Mouse (Mus musculus) c-Kit-negative CD71-positive TER-119-positive erythroid progenitor cells, embryonic 14.5 days (primary cell): Measurements from ENCODE around the gene Gm3336.
A peak's percentile ranks its signal among the peaks of the same experiment; 100 is the strongest.

Experiments
- DNase-seq: peaks from one replicate; pipeline ENCODE4 v3.0.0-alpha.2; 2013; ENCODE audit warnings: low read depth, low spot score

Gene Gm3336

DNA sequence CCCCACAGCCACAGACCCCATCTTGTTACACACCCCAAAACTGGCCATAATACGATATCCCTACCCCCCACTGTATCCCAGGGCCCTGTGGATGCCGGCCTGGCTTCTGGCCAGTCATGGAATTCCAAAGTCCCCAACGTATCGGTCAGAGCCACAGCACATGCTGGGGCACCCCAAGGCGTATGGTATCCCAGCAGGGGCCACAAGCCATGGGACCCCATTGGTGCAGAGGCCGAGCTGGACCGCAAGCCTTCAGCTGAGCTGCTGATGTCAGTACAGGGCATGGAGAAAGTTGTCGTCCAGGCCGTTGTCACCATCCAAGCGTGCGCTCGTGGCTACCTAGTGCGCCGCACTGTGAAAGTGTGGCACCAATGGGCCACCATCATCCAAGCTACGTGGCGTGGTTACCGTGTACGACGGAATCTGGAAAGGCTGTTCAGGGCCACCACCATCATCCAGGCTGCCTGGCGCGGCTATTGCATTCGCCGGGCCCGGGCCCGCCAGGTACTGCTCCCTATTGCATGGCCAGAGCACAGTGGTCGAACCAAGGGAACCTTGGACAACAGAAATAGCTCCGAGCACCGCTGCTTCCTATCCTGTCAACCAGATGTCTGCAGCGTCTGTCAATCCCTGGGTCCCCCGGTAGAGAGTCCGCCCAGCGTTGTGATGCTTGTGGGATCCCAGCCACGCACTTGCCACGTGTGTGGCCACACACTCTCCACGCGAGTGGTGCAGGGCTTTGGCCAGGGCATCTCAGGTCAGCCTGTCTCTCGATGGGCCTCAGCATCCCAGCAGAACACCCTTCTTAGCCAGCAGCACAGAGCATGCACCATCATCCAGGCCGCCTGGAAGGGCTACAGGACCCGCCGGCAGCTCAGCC lies 1.6 kb upstream of the Gm3336 start:
- DNase-seq = no peak

DNA sequence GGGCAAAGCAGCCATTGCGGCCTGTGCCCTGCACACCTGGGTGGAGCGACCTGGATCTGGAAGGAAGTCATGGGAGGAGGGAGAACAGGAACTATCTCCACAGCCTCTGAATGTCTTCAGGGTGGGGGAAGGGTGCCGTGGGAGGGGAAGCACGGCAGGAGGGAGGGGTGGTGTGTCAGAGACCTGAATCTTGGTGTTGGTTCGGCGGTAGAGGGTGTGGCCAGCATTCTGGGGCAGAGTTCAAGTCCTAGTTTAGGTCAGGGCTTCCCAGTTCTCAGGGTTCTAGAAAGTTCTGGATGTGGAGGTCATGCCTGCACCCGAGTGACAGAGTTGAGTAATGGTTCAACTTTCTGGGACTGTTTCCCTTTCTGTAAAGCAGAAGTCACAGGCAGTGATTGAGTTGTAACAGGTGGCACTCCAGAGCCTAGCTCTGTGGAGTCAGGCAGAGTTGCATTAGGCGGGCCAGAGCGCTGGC lies 1.5 kb downstream of the Gm3336 start:
- DNase-seq = no peak

DNA sequence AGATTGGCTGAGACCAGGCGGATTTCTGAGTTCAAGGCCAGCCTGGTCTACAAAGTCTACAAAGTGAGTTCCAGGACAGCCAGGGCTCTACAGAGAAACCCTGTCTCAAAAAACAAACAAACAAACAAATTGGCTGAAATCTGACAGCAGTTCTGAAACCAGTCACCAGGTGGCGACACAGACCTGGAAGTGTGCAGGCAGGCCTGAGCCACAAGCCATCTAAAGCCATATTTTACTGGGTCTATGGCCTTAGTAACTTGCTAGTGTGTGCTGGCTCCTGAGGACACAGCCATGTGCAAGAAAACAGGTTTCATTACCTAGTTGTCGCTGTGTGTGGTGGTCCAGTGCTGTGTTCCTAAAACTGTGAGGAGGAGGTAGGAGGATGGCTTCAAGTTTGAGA lies 2.4 kb downstream of the Gm3336 start:
- DNase-seq = peak; percentile 62

DNA sequence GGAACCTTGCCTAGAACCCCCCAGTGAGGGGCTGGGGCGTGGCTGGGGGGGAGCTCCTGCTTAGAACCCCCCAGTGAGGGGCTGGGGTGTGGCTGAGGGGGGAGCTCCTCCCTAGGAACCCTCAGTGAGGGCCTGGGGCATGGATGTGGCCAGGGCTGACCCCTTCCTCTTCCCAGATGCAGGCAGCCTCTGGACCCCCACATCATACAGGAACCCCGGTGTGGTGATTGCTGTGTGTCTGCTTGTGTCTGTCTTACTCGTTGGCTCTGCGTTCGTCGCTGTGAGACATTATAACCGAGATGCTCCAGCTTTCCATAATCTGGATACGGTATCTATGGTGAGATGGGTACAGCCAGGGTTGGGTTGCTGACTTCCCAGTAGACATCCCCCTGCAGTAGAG lies 3.3 kb downstream of the Gm3336 start:
- no peak for DNase-seq

DNA sequence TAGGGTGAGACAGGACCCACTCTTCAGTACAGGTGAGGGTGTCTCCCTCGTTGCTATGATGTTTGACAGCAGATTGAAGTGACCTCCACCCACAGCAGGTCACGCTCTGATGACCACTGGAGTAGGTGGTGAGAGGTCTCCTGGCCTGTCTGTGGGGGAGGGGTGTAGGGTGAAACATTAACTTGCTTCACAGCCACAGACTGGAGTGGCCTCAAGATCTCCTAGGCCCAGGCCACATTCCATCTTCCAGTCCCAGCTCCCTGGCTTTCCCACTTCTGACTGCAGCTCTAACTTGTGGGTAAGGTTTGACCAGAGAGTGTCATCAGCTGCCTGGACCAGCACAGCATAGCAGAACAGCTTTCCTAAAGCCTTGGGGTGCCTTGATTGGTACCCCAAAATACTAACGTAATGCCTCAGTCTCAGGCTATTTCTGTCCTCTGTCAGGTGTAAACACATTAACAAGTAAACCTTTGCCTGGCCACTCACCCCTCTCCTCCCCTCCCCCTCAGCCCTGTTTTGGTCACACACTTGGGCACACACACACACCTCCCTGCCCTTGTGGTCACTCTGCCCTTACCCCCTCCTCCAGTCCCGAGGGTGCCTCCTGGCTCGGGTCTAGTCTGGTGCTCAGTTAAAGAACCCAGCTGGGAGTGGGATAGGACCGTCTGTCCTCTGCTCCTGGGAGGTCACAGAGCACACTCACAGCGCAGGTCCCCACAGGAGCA lies 5.3 kb downstream of the Gm3336 start, which contains the start of gene Pde4c:
TSS of gene Pde4c (plus strand) at position 235 of the 725 bp plus-strand sequence.
- DNase-seq = no peak

DNA sequence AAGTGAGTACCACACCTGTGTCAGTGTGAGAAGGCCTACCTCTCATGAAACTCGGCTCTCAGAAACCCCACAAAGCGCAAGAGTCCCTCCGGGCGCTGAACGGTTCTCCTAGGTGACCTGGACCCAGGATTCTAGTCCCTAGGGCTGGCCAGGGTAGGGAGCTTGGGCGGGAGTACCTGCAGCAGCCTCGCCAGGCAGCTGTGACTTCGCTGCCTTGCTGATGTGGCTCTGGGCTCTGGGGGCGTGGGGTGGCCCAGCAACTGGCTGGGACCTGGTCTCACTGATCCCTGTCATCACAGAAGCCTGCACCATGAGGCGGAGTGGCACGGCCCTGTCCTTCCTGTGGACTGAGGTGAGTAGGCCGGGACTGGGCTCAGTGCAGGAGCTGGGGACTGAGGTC lies 5.9 kb downstream of the Gm3336 start:
- DNase-seq = no peak

DNA sequence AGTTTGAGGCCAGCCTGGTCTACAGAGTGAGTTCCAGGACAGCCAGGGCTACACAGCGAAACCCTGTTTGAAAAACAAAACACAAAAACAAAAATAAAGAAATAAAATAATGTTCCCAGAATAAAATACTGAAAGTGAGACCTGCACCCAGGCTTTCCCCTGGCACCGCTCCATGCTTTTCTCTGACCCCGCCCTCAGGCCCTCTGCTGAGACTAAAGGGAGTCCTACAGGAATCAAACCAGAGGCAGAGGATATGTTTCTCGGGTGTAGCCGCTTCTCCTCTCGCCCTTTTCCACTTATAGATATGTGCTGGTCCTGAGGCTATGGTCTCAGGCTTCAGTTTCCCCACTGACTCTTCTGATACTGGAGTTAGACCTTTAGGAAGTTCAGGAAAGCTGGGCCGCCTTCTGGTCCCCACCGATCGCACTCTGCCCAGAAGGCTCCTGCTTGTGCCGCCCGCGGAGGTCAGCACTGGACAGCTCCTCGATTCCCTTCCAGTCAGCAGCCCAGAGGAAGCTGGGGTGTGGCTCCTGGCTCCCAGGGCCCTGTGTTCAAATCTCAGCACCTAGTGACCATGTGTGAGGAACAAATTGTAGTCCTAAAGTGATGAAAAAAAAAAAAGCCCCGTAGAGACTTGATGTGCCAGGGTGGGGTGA lies 7.6 kb downstream of the Gm3336 start:
- DNase-seq = no peak

DNA sequence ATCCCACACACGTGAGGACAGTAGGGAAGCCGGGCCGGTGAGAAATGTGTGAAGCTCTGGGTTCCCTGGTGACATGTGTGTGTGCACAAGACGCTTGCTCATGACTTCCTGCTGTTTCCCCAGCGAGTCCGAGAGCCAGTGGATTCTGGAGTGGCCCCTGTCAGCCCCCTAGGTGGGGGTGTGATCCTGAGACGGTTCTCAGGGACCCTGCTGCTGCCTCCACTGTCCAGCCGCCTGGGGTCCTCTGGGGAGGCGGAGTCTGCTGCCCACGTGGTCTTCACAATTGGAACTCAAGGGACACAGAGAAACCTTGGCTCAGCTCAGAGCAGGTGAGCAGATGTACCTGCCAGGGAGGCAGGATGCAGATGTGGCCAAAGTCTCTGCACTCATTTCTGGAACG lies 8.4 kb downstream of the Gm3336 start:
- no peak for DNase-seq

DNA sequence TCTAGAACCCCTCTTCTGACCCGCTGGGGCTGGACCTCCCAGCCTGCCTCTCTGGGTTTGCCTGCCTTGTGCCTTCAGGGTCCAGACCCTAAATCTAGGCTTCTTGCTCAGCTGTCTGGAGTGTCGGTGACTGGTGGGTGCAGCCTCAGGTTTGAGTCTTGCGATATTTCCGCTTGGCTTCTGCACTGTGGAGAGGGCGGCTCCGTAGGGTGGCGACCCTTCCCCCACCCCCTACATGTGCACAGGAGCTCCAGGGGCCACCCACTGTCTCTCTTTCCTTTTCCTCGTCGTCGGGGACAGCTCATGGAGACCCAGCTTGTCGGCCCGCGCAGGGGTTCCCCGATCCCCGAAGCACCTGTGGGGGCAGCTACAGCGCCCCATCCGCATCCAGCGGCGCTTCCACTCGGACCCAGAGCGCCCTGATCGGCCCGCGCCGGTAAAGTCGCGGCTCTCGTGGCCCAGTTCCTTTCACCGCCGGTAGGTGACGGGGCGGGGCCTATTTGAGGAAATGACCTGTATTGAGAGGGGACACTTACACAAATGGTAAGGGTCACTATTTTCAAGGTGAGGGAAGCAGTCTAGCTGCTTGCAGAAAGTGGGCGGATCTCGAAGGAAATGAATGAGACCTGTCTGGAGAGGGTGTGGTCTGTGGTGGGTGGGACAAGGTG lies 11.6 kb downstream of the Gm3336 start:
- no peak for DNase-seq

DNA sequence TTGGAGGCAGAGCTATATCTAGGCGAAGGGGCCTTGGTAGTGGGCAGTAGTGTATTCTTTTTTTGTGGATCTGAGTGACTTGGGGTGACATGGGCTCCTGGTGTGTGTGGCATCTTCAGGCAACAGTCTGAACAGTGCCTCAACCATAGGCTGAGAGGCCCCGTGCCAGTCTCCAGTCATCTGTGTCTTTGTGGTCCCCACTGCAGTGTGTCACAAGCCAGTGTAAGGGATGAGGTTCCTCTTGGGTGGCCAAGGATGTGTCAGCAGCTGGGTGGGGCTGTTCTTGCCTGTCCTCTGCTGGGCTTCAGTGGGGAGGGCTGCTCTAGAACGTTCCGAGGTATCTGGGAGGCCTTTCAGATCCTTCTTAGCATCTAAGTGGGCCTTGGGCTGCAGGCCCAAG lies 12.6 kb downstream of the Gm3336 start:
- no peak for DNase-seq

DNA sequence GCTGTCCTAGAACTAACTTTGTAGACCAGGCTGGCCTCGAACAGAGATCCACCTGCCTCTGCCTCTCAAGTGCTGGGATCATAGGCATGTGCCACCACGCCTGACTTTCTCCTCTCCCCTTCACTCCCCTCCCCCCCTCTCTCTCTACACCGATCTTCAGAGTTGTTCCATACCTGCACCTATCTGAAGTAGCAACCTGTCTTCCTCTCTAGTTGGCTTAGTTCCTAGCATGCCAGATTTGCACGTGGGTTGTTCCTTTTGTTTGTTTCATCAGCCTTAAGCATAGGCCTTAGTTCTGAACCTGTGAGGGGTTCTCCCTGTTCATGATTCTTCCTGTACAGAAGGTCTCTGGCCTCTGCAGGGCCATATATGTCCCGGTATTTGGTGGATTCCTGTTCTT lies 19.4 kb downstream of the Gm3336 start:
- no peak for DNase-seq

DNA sequence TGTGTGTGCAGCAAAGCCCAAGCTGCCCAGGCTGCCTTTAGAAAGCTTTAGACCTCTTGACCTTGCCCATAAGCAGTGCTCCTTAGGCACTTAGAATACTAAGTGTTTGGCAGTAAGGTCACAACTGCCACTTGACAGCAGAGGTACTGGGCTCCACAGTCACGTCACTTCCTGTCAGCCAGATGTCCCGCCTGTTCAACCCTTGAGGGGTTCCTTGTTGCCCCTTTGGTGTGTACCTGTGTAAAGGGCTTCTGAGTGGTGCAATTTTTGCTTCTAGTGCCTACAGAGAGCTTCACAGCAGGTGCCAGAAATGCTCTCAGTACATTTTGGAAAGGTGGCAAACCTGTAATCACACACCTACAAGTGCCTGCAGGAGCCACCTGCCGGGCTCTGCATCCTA lies 19.9 kb downstream of the Gm3336 start:
- DNase-seq = no peak

DNA sequence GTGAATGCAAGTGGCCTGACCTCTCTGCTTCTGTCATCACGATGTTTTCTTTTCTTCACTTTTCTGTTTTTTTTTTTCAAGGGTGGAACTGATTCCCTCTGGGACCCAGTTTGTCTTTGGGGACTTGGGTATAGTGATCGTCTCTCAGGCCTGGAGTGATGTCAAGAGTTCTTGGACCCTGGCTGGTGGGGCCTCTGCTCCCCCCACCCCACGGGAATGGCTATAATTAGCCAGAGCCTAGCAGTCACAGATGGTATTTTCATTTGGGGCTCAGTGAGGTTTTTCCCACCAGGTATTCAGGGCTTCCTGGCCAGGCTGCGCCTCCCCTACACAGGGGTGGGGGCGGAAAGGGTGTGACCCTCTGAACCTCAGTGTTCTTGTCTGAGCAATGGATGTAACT lies 23.3 kb downstream of the Gm3336 start:
- DNase-seq = no peak

DNA sequence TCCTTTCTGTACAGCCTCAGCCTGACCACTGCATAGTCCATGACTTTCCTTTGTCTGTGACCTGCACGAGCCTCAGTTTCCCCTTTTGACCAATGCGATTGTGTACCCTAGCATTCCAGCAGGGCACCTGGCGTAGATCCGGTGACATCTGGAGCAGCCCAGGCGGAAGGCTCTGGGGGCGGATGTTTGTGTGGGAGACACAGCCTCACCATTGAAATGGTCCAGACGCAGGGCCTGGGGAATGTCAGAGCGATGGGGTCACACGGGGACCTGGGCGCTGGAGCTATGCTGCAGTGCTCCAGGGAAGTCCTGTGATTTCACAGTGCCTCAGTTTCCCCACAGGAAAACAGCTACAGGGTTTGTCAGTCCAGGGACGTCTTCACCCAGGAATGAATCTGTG lies 23.8 kb downstream of the Gm3336 start:
- DNase-seq = no peak

DNA sequence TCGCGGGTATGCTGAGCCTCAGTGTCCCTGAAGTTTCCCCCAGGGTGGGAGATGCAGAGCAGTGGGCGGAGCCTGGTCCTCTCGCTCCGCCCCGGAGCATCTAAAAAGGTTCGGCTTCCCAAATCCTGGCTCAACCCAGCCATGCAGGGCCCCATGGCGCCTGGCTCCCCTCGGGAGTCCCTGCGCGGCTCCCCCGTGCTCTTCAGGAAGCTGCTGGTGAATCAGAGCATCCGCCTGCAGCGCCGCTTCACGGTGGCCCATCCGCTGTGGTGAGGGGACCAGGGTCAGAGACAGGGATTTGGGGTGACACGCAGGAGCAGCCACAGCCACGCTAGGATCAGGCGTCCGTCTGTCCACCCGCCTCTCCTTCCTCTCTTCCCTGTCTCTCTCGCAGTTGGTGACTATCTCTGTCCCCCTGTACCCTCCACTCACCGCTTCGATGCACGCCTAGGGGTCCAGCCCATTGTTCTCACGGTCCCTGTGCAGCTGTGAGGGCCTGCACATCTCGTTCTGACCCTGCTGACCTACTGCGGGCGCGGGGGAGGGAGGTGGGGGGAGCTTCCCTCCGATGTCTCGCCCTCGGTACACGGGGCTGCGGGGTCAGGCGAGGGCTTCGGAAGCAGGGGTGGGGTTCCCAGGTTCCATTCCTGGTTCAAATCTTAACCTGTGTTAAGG lies 24.8 kb downstream of the Gm3336 start:
- no peak for DNase-seq

DNA sequence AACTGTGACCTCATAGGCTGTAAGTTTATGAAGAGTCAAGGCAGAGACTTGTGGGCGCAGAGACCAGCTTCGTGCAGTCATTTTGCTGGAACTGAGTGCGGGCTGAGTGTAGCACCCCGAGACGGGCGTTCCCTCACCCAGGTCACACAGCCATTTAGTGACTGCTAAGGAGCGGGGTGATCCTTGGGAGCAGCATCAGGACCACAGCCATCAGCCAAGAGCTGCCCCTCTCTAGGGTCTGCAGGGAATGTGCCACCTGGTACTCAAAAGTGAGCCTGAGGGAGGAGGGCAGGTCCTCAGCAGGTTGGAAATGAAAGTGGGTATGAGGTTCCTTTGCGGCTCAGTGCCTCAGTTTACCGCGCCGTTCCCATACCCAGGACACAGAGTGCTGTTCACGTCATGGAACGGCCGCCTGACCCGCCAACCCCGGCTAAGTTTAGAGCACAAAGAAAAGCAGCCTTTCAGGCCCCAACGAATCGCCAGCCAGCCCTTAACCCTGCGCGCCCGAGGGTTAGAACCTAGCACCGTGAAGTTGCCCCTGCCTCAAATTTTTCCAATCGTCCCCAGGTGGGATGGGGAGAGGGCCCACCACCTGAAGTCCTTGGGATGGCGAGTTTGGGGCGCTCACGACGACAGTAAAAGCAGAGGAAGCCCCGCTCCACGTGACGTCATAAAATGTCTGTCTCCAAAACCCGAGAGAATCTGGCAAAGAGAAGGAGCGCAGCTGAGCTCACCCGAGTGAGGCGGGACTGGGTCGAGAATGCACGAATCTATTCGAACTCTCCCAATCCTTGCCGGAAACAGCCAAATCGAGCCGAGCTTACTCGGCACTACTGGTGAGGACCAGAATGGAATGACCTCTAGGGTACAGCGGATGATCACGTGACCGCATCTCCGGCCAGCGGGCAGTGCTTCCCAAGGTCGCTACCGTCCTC lies 25.6 kb downstream of the Gm3336 start:
- no peak for DNase-seq

DNA sequence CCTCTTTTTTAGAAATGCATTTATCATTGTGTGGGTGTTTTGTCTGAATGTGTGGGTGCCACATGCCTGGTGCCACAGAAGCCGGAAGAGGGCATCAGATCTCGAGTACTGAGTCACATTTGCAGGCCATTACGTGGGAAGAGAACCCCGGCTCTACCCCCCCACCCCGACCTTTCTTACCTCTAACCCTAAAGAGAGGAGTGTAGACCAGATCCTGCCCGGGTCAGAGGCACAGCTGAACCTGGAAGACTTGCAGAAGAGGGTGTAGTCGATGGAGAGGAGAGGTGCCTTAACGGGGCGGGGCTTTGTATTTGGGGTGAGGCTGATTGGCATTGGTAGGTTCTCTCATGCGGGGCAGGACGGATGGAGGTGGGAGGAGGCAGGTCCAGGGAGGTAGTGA lies 26.5 kb downstream of the Gm3336 start:
- no peak for DNase-seq

DNA sequence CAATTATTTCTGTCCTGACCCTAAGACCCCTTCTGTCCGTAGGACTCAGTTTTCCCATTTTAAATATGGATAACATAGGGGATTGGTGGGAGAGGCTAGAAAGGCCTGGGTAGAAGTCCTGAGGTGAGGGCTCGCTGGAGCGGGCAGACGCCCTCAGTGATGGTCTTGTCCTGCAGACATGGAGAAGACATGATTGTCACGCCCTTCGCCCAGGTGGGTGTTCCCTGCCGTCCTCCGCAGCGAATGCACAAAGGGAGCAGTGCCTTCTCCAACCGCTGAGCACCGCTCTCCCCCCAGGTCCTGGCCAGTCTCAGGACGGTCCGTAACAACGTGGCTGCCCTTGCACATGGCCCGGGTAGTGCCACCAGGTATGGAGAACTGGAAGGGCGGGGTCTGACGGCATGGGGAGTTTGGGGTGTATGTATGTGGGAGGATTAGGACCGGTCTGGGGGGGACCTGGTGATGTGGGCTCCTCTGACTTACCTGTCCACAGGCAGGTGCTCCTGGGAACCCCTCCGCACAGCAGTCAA lies 27.4 kb downstream of the Gm3336 start:
- DNase-seq = no peak

DNA sequence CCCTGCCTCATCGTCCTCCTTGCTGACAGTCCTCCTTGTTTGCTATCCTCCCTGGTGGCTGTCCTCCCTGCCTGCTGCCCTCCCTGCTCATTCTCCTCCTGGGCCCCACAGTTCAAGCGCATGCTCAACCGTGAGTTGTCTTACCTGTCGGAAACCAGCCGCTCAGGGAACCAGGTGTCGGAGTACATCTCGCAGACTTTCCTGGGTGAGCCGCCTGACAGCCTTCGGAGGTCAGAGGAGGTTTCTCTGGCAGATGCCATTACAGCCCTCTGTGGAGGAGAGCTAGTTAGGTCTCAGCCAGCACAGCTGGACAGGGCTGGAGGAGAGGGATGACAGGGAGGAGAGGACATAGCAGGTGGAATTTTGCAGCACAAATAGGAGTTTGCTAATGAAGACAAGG lies 28.3 kb downstream of the Gm3336 start:
- no peak for DNase-seq
